Mouse (Mus musculus): ENCODE measurements around the gene Plekha3.

GRCm38 (mm10) chr2:76658551-76658950 is 16.5 kb upstream of the Plekha3 start:
- TF ChIP-seq CTCF (IDR thresholded peaks at IDR 0.05; ENCODE audit: extremely low read depth, insufficient read length, insufficient replicate concordance, low read depth, low read length) (no peak), POLR2A (IDR thresholded peaks at IDR 0.05; ENCODE audit: low read depth, low read length) (no peak)

Data from small intestine, adult 2 months (tissue).